Mouse (Mus musculus): ENCODE measurements around the gene Tagln2.

GRCm38 (mm10) chr1:172490261-172490661, 9.6 kb upstream of the Tagln2 start:
- TF ChIP-seq ZNF384 (IDR thresholded peaks at IDR 0.05; ENCODE audit: low read depth, low read length) (no peak), MAFK (IDR thresholded peaks at IDR 0.05; ENCODE audit: insufficient read depth, low read depth, low read length) (no peak), ZC3H11A (IDR thresholded peaks at IDR 0.05; ENCODE audit: borderline replicate concordance, low read depth, low read length) (peak; percentile 92)

All from ES-E14 (cell line).